Mouse (Mus musculus): ENCODE measurements at regions not wholly inside any gene's neighbourhood (a gene's known extent, or its start where the extent isn't known, plus 50 kb on each side); places are given as distances from the start of the nearest gene placed in this dataset.
A peak's percentile ranks its signal among the peaks of the same experiment; 100 is the strongest.

DNA sequence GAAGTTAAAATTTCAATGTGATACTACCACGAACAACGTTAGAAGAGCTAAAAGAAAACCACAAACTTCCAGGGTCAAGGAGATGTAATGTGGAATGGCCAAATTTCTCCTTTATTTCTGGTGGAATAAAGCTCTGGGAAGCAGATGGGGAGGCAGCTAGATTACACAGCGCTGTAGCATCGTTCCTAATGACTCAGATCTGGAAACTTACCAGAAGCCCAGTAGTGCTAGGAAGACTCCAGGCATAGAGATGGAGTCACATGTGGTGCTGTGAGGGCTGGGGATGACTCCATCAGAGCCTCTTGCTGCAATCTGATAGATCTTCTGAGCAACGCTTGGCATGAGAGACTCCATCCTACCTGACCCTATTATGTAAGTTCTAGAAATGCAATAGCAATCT, 136.4 kb upstream of the Myt1l start:
- DNase-seq (ENCODE audit: low spot score), result no peak

DNA sequence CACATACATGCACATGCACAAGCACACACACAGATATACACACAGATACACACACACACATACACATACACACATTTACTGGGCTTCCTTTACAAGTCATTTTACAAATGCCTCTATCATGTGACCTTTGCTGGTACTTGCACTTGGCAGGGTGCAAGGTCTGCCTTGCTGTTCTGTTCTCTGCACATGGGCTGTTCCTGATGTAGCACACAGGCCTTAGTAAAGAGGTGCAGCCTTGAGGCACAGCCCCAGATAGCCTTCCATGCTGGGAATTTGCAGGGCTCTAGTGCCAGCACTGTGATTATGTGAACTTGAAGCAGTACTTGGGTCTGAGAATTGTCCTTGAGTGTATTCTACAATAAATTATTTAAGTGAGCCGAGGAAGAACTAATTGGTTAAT, 133.9 kb upstream of the Myt1l start:
- DNase-seq (ENCODE audit: low spot score), result no peak

DNA sequence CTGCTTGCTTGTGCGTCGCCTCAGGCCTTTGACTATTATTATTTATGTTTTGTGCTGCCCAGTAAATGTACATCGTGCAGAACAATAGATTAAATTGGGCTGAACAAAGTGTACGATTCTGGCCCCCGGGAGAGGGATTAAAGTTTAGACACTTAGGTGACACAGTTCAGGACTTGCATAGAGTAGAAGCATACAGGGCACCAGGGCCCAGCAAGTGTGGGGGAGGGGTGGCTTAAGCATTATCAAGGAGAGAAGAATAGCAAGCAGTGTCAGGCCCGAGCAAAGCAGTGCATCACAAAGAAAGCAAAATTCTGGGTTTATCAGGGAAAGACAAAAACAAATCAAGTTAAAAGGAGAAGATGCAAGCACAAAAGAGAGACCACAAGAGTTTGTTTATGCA, 133.3 kb upstream of the Myt1l start:
- peak; percentile 26 for DNase-seq (ENCODE audit: low spot score)

DNA sequence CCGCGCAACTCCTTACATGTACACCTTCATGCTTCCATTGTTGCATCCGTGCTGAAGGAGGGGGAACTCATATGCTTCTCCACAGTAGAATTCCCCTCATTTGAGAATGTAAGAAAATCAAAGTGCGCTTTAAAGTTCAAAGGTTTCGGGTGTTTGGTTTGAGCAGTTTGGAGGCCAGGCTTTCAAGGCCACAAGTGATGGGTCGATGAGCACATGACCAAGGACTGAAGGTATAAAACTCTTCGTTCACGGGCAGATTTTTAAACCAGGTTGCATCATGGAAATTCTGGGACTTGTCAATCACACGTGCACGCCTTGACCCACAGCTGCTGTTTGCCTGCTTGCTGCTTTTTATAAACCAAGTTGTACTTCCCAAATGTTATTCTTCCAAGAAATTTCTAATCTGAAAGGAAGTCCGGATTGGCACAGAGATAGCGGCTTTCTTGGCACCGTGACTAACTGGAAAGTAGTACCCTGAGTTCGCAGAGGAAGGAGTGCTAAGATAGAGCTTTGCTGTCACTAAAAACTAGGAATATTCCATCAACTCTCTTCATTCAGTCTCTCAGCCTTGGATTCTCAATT, 132.7 kb upstream of the Myt1l start:
- no peak for DNase-seq (ENCODE audit: low spot score)

DNA sequence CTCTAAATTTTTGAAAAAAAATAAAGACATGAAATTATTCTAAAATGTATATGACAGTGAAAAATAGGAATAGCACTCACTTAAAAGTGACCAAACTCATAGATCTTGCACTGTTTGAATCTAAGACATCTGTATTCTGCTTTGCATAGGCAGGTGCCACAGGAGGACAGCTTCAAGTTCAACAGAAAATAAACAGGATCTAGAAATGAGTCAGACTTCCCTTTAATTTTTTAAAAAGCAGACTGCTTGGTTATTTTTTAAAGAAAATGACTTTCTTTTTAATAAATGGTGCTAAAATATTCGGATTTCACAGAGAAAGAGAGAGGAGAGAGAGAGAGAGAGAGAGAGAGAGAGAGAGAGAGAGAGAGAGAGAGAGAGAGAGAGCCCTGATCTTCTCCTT, 123.8 kb upstream of the Myt1l start:
- no peak for DNase-seq (ENCODE audit: low spot score)

DNA sequence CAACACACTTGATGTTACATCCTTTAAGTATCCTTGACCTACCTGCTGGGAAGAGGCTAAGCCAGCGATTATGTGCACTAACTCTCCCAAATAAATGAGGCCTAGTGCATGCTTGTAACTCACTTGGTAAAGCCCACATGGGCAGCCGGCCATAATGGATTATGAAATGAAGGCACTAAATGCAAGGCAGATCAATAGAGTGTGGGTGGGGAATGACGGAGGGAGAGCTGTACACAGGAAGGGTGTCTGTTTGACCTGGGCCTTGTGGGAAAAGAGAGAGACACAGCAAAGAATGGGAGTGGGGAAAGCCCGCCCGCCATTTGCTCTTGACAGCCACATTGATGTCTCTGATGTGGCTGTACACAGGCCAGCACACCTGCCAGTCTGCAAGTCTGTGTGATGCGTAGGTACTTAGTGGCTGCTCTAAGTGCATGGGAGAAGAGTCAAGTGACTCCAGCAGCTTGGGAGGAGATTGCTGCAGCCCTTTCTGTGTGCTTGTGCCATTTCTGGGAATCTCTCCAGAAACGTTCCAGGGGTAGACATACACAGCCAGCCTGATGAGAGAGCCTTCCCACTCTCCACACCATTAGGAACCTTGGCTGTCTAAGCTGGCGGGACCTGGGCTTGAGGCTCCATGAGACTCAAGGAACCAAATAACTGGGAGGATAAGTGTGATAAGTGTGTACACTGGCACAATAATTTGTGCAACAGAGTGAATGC, 118.7 kb upstream of the Myt1l start:
- no peak for DNase-seq (ENCODE audit: low spot score)

DNA sequence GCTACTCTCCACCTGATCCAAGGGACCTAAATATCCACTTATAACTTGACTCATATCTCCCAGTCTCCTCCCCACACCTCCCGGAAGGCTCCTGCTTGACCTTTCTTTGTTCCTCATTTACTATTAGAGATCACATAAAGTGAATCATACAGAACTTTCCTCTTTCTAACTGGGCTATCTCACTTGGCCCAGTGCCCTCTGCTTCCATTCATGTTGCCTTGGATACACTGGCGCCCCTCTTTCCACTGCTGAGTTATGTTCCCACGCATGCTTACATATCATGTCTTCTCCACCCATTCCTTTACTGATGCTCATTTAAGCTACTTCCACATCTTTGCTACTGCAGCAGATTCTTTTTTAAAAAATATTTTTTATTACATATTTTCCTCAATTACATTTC, 94.2 kb upstream of the Myt1l start:
- no peak for DNase-seq (ENCODE audit: low spot score)

DNA sequence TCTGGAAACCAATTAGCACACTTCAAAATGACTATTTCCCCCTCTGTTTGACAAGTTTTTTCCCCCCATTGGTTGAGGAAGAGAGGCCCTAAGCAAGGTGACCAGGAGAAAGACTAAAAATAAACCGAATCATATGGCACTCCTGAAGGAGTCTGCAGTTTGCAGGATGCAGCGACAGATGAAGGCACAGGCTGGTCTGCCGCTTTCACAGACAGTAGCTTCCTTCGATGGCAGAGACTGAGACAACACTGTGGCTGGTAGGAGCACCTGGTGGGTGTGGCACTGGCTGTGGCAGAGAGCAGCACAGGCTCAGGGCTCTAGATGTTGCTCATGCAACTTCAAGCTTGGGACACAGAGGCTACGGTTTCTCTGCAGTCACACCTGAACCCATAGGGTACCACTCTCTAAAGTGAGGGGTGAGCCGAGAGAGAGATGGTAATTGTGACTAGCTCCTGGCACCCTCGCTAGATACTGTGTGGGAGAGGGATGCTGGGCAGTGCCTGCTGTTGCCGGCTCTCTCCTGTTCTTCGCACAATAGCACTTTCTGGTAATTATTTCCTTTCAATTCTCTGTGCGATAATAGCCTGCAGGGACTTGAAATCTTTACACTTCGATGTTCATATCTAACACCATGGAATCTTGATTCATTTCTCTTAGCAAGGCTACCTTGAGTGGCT, 88.7 kb upstream of the Myt1l start:
- DNase-seq (ENCODE audit: low spot score), result no peak

DNA sequence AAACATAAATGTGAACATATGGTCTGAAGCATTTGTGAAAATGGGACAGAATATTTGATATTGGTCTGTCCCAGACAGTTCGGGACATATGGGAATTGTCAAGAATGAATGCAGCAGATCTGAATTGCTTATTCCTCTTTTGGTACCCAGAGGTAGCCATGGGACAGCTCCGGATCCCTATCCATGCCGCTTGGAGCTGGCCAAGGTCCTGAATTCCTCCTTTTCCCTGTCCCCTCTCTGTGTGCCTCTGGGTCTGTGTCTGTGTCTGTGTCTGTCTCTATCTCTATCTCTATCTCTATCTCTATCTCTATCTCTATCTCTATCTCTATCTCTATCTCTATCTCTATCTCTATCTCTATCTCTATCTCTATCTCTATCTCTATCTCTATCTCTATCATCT, 63.0 kb upstream of the Myt1l start:
- peak; percentile 85 for DNase-seq (ENCODE audit: low spot score)

Measured in embryo, embryonic 10 days (tissue).